Mouse (Mus musculus) cerebellum, postnatal 36 days (tissue): ENCODE results near the gene Nsun2.
A peak's percentile ranks its signal among the peaks of the same experiment; 100 is the strongest.

Source experiments
- DNase-seq, 2 experiments: peaks; one replicate each; pipeline ENCODE4 v3.0.0; 2021 to 2022; ENCODE audit warnings: mixed read lengths in 2 of 2

The Nsun2 gene

GRCm38 (mm10) chr13:69525867-69526266, 7.7 kb upstream of the Nsun2 start:
- DNase-seq: no peak

- DNase-seq: no peak
Observed at GRCm38 (mm10) chr13:69528531-69528930, 5.0 kb upstream of the Nsun2 start.

- peak; percentile 57 to 59 for DNase-seq
Observed at GRCm38 (mm10) chr13:69530156-69530555, 3.4 kb upstream of the Nsun2 start.

- no peak for DNase-seq
Observed at GRCm38 (mm10) chr13:69530951-69531350, 2.6 kb upstream of the Nsun2 start.

- DNase-seq: no peak
Observed at GRCm38 (mm10) chr13:69531431-69531830, 2.1 kb upstream of the Nsun2 start.

- DNase-seq: no peak
Observed at GRCm38 (mm10) chr13:69532101-69532892, 1.2 kb upstream of the Nsun2 start.

GRCm38 (mm10) chr13:69532893-69533404, 597 bp upstream of the Nsun2 start:
- no peak for DNase-seq

GRCm38 (mm10) chr13:69534334-69534653, 748 bp downstream of the Nsun2 start, which contains the start of gene Tent4a:
Gene Tent4a (minus strand): TSS chr13:69534617.
- no peak for DNase-seq

GRCm38 (mm10) chr13:69534654-69535551, 1.4 kb downstream of the Nsun2 start:
- DNase-seq: peak; percentile 98 to 99

- DNase-seq: no peak
Observed at GRCm38 (mm10) chr13:69536021-69536420, 2.5 kb downstream of the Nsun2 start.

GRCm38 (mm10) chr13:69537366-69537765, 3.8 kb downstream of the Nsun2 start:
- DNase-seq: no peak

- DNase-seq: peak in 1 of 2 experiments; percentile 0
Observed at GRCm38 (mm10) chr13:69538327-69538726, 4.8 kb downstream of the Nsun2 start.

GRCm38 (mm10) chr13:69541209-69541608, 7.7 kb downstream of the Nsun2 start:
- peak in 1 of 2 experiments; percentile 46 for DNase-seq

GRCm38 (mm10) chr13:69541776-69542175, 8.2 kb downstream of the Nsun2 start:
- no peak for DNase-seq

- DNase-seq: no peak
Observed at GRCm38 (mm10) chr13:69542571-69543352, 9.2 kb downstream of the Nsun2 start.

GRCm38 (mm10) chr13:69543595-69543994, 10.0 kb downstream of the Nsun2 start:
- DNase-seq: no peak

- DNase-seq: no peak
Observed at GRCm38 (mm10) chr13:69545019-69545418, 11.5 kb downstream of the Nsun2 start.

GRCm38 (mm10) chr13:69547488-69548180, 14.1 kb downstream of the Nsun2 start:
- no peak for DNase-seq

GRCm38 (mm10) chr13:69549980-69550379, 16.4 kb downstream of the Nsun2 start:
- DNase-seq: no peak

- DNase-seq: no peak
Observed at GRCm38 (mm10) chr13:69550831-69551230, 17.3 kb downstream of the Nsun2 start.

GRCm38 (mm10) chr13:69553024-69553423, 19.5 kb downstream of the Nsun2 start:
- DNase-seq: peak in 1 of 2 experiments; percentile 49

GRCm38 (mm10) chr13:69554255-69554654, 20.7 kb downstream of the Nsun2 start:
- no peak for DNase-seq
